ENCODE assay signal across 8 mouse cellular contexts in genomic region chr8:105707498-105708403, GRCm38 (mm10). TPM values are rescaled to one million over a fixed set of nuclear protein-coding genes. Genes with fewer than 3 reads are reported as not detected.
DNase-seq lines count a peak whose midpoint lies in the region; ATAC-seq and TF ChIP-seq lines count a peak whose summit lies in the region.

Gene 4933405L10Rik (plus strand): TSS chr8:105707655.
Gene Enkd1 (minus strand): TSS chr8:105708210.

- peak; percentile 76 for DNase-seq in c-Kit-positive CD71-negative TER-119-negative erythroid progenitor cells, embryonic 14.5 days (ENCODE audit: low read depth)
- peak; percentile 85 for DNase-seq in heart, postnatal 0 days (ENCODE audit: low spot score)
- DNase-seq in kidney, postnatal 4 days: peak; percentile 89 to 92

- TF ChIP-seq POLR2A in testis, adult 2 months (IDR thresholded peaks at IDR 0.05; ENCODE audit: control insufficient read depth, low read depth, low read length): peak; percentile 53

- H3K27ac ChIP-seq in forebrain, embryonic 12.5 days: peak within 1 kb of the TSS; percentile 38; the same call in 1 of the 2 replicates
- no peak within 1 kb of the TSS for H3K27ac ChIP-seq in heart, postnatal 0 days (ENCODE audit: low read depth)
- no peak within 1 kb of the TSS for H3K27ac ChIP-seq in liver, embryonic 16.5 days (ENCODE audit: low read length)
- H3K27ac ChIP-seq in neural tube, embryonic 13.5 days (replicated peaks): no peak within 1 kb of the TSS
- H3K27ac ChIP-seq in testis, adult 2 months (ENCODE audit: control insufficient read depth, insufficient read depth, low read depth, low read length): peak within 1 kb of the TSS; percentile 83

- WGBS in forebrain, embryonic 12.5 days: under 1% methylated on average over 55 of the region's 55 CpGs
- 1% methylated on average over 55 of the region's 55 CpGs for WGBS in heart, postnatal 0 days
- WGBS in liver, embryonic 16.5 days (ENCODE audit: insufficient replicate concordance): under 1% methylated on average over 55 of the region's 55 CpGs
- WGBS in neural tube, embryonic 13.5 days: under 1% methylated on average over 55 of the region's 55 CpGs

- peak within 1 kb of the TSS; percentile 82 for H3K4me2 ChIP-seq in forebrain, embryonic 12.5 days
- peak within 1 kb of the TSS; percentile 95 for H3K4me2 ChIP-seq in heart, postnatal 0 days (ENCODE audit: low read depth, low read length)
- peak within 1 kb of the TSS; percentile 94 for H3K4me2 ChIP-seq in liver, embryonic 16.5 days (ENCODE audit: low read depth, low read length)
- H3K4me2 ChIP-seq in neural tube, embryonic 13.5 days: peak within 1 kb of the TSS; percentile 97

- peaks cover 30% of the 10 kb centered on the region for H3K36me3 ChIP-seq in E14TG2a.4 (ENCODE audit: insufficient read depth, low read length)
- H3K36me3 ChIP-seq in forebrain, embryonic 12.5 days (replicated peaks): peaks cover 18% of the 10 kb centered on the region
- no peaks in the 10 kb centered on the region for H3K36me3 ChIP-seq in heart, postnatal 0 days (replicated peaks; ENCODE audit: control insufficient read depth, insufficient read depth, low read length)
- no peaks in the 10 kb centered on the region for H3K36me3 ChIP-seq in liver, embryonic 16.5 days (ENCODE audit: control insufficient read depth, insufficient read depth)
- peaks cover 16% of the 10 kb centered on the region for H3K36me3 ChIP-seq in neural tube, embryonic 13.5 days
- no peaks in the 10 kb centered on the region for H3K36me3 ChIP-seq in testis, adult 2 months (ENCODE audit: control insufficient read depth, insufficient read depth, low read length)

- H3K9me3 ChIP-seq in E14TG2a.4 (ENCODE audit: low read length): no peaks in the 10 kb centered on the region
- H3K9me3 ChIP-seq in forebrain, embryonic 12.5 days: no peaks in the 10 kb centered on the region
- H3K9me3 ChIP-seq in heart, postnatal 0 days (replicated peaks; ENCODE audit: control insufficient read depth, low read length): no peaks in the 10 kb centered on the region
- H3K9me3 ChIP-seq in liver, embryonic 16.5 days (replicated peaks; ENCODE audit: control insufficient read depth, low read length): no peaks in the 10 kb centered on the region
- no peaks in the 10 kb centered on the region for H3K9me3 ChIP-seq in neural tube, embryonic 13.5 days

- no peaks in the 10 kb centered on the region for H3K27me3 ChIP-seq in E14TG2a.4 (ENCODE audit: insufficient read depth, low read length)
- H3K27me3 ChIP-seq in forebrain, embryonic 12.5 days: no peaks in the 10 kb centered on the region
- H3K27me3 ChIP-seq in heart, postnatal 0 days (ENCODE audit: control insufficient read depth, insufficient read depth, low read length): no peaks in the 10 kb centered on the region
- no peaks in the 10 kb centered on the region for H3K27me3 ChIP-seq in liver, embryonic 16.5 days (ENCODE audit: control insufficient read depth, insufficient read depth, low read depth, low read length)
- H3K27me3 ChIP-seq in neural tube, embryonic 13.5 days: no peaks in the 10 kb centered on the region
- no peaks in the 10 kb centered on the region for H3K27me3 ChIP-seq in testis, adult 2 months (ENCODE audit: control insufficient read depth, insufficient read depth, low read length)

- peak within 1 kb of the TSS; percentile 89 for H3K4me3 ChIP-seq in E14TG2a.4 (replicated peaks; ENCODE audit: low read length)
- peak within 1 kb of the TSS; percentile 68 for H3K4me3 ChIP-seq in forebrain, embryonic 12.5 days (replicated peaks)
- H3K4me3 ChIP-seq in heart, postnatal 0 days (ENCODE audit: low read depth, low read length): peak within 1 kb of the TSS; percentile 79
- H3K4me3 ChIP-seq in liver, embryonic 16.5 days (ENCODE audit: low read depth, low read length): peak within 1 kb of the TSS; percentile 82
- peak within 1 kb of the TSS; percentile 52 for H3K4me3 ChIP-seq in neural tube, embryonic 13.5 days
- peak within 1 kb of the TSS; percentile 90 for H3K4me3 ChIP-seq in testis, adult 2 months (ENCODE audit: control insufficient read depth, low read depth, low read length)

- no peak for TF ChIP-seq EP300 in heart, postnatal 0 days (IDR thresholded peaks at IDR 0.05; ENCODE audit: low read depth)

- ATAC-seq in forebrain, embryonic 12.5 days (ENCODE audit: low FRiP score): peak; percentile 90
- peak; percentile 83 for ATAC-seq in heart, postnatal 0 days (ENCODE audit: insufficient read depth, low read depth)
- peak; percentile 71 for ATAC-seq in liver, embryonic 16.5 days (ENCODE audit: low read depth)
- ATAC-seq in neural tube, embryonic 13.5 days (ENCODE audit: low read depth): peak; percentile 69

- no peak for TF ChIP-seq CTCF in E14TG2a.4 (conservative IDR thresholded peaks at IDR 0.05; ENCODE audit: low read length)
- TF ChIP-seq CTCF in heart, postnatal 0 days (IDR thresholded peaks at IDR 0.05; ENCODE audit: low read depth): no peak
- TF ChIP-seq CTCF in testis, adult 2 months (IDR thresholded peaks at IDR 0.05; ENCODE audit: control insufficient read depth, insufficient read depth, insufficient replicate concordance, low read depth, low read length): no peak

- peaks cover 76% of the 10 kb centered on the region for H3K4me1 ChIP-seq in E14TG2a.4 (replicated peaks; ENCODE audit: low read depth, low read length)
- peaks cover 22% of the 10 kb centered on the region for H3K4me1 ChIP-seq in forebrain, embryonic 12.5 days
- H3K4me1 ChIP-seq in heart, postnatal 0 days (ENCODE audit: control insufficient read depth, insufficient read depth): peaks cover 12% of the 10 kb centered on the region; the same call in 1 of the 2 replicates
- peaks cover 20% of the 10 kb centered on the region for H3K4me1 ChIP-seq in liver, embryonic 16.5 days (ENCODE audit: control insufficient read depth, low read depth, low read length)
- peaks cover 20% of the 10 kb centered on the region for H3K4me1 ChIP-seq in neural tube, embryonic 13.5 days (replicated peaks)
- peaks cover 25% of the 10 kb centered on the region for H3K4me1 ChIP-seq in testis, adult 2 months (ENCODE audit: control insufficient read depth, insufficient read depth, low read length)

- H3K9ac ChIP-seq in forebrain, embryonic 12.5 days: peak within 1 kb of the TSS; percentile 80
- H3K9ac ChIP-seq in heart, postnatal 0 days (replicated peaks; ENCODE audit: low read depth, low read length): peak within 1 kb of the TSS; percentile 51
- H3K9ac ChIP-seq in liver, embryonic 16.5 days (ENCODE audit: low read depth, low read length): peak within 1 kb of the TSS; percentile 60
- H3K9ac ChIP-seq in neural tube, embryonic 13.5 days: peak within 1 kb of the TSS; percentile 71

RNA-seq across cellular contexts. Expression of gene 4933405L10Rik, which starts in this region (rescaled TPM):
- polyA plus RNA-seq in forebrain, embryonic 12.5 days (2016; fragmentation: Nextera tagmentation; extraction: Ambion mirVana): 0.27 and 0.32 TPM in 2 replicates
- total RNA-seq in heart, postnatal 0 days (2014; rRNA removed; ENCODE audit: low replicate concordance): not detected in 2 replicates
- polyA plus RNA-seq in heart, postnatal 0 days (2015; fragmentation: Nextera tagmentation; extraction: Ambion mirVana): not detected in 2 replicates
- polyA plus RNA-seq in liver, embryonic 16.5 days (2015; fragmentation: Nextera tagmentation; extraction: Ambion mirVana): not detected in 2 replicates
- polyA plus RNA-seq in neural tube, embryonic 13.5 days (2015; fragmentation: Nextera tagmentation; extraction: Ambion mirVana): not detected in 2 replicates
- polyA plus RNA-seq in testis, adult 2 months (2012; rRNA removed): 55.8 and 60.1 TPM in 2 replicates

RNA-seq across cellular contexts. Expression of gene Enkd1, which starts in this region (rescaled TPM):
- 35.7 and 37.0 TPM in 2 replicates for polyA plus RNA-seq in forebrain, embryonic 12.5 days (2016; fragmentation: Nextera tagmentation; extraction: Ambion mirVana)
- 1.1 and 11.1 TPM in 2 replicates for total RNA-seq in heart, postnatal 0 days (2014; rRNA removed; ENCODE audit: low replicate concordance)
- 4.0 and 5.9 TPM in 2 replicates for polyA plus RNA-seq in heart, postnatal 0 days (2015; fragmentation: Nextera tagmentation; extraction: Ambion mirVana)
- polyA plus RNA-seq in liver, embryonic 16.5 days (2015; fragmentation: Nextera tagmentation; extraction: Ambion mirVana): 3.5 and 4.1 TPM in 2 replicates
- 10.3 and 11.2 TPM in 2 replicates for polyA plus RNA-seq in neural tube, embryonic 13.5 days (2015; fragmentation: Nextera tagmentation; extraction: Ambion mirVana)
- 84.2 and 98.6 TPM in 2 replicates for polyA plus RNA-seq in testis, adult 2 months (2012; rRNA removed)

Comparison
In these comparisons a context has a peak if more than half of its experiments do, and no peak if none do; other contexts are left out.
1. RNA of gene 4933405L10Rik (polyA plus RNA-seq): 55.8 to 60.1 TPM in testis, adult 2 months; 0.27 to 0.32 TPM in forebrain, embryonic 12.5 days, not detected in neural tube, embryonic 13.5 days, not detected in heart, postnatal 0 days and not detected in liver, embryonic 16.5 days; every median in the first group is over 10 times any median in the second.
2. H3K27ac ChIP-seq: peak in forebrain, embryonic 12.5 days (single experiment) and testis, adult 2 months (single experiment); none in heart, postnatal 0 days (single experiment), liver, embryonic 16.5 days (single experiment) and neural tube, embryonic 13.5 days (single experiment).
3. Peak in every context shown above with its lines, with median percentiles within 50 percentile points of each other: H3K4me3 ChIP-seq, DNase-seq, ATAC-seq, H3K4me2 ChIP-seq and H3K9ac ChIP-seq.